Mouse (Mus musculus) MEL (cell line): ENCODE measurements around the gene Dqx1. TPM values are rescaled to one million over a fixed set of nuclear protein-coding genes. Genes with fewer than 3 reads are reported as not detected.

Experiments
- DNase-seq: peaks from one replicate; pipeline ENCODE4 v3.0.0; 2011; ENCODE audit warnings: low read depth, low spot score
- H3K27ac ChIP-seq: 2 replicates; pipeline ENCODE4 v1.5.1; 2012; ENCODE audit warnings: low read depth, mild to moderate bottlenecking, control low read depth, low read length, moderate library complexity; ENCODE audit not compliant: control insufficient read depth
- H3K27me3 ChIP-seq, 2 experiments: fragments of 150-350 bp in 1 of 2; sonication (generic) in 1 of 2; 2 replicates each; pipeline ENCODE4 v1.6.1; 2012; ENCODE audit warnings: low read length in 2 of 2, mild to moderate bottlenecking in 2 of 2, improper control_type of control experiment in 1 of 2, moderate library complexity in 1 of 2; ENCODE audit not compliant: insufficient read depth in 2 of 2, control insufficient read depth in 1 of 2
- H3K36me3 ChIP-seq, 2 experiments: 2 replicates each; pipeline ENCODE4 v1.6.1; 2012 to 2014; ENCODE audit warnings: low read length in 2 of 2, improper control_type of control experiment in 1 of 2, inconsistent platforms in 1 of 2, mild to moderate bottlenecking in 1 of 2; ENCODE audit not compliant: insufficient read depth in 2 of 2, control insufficient read depth in 1 of 2
- H3K4me1 ChIP-seq, 2 experiments: fragments of 150-350 bp in 1 of 2; sonication (generic) in 1 of 2; 2 replicates each; pipeline ENCODE4 v1.6.1; 2012; ENCODE audit warnings: low read length in 2 of 2, improper control_type of control experiment in 1 of 2, mild to moderate bottlenecking in 1 of 2; ENCODE audit not compliant: insufficient read depth in 2 of 2, control insufficient read depth in 1 of 2
- H3K4me3 ChIP-seq, 2 experiments: fragments of 150-350 bp in 1 of 2; sonication (generic) in 1 of 2; 2 replicates each; pipeline ENCODE4 v1.5.1; 2012; ENCODE audit warnings: low read depth in 2 of 2, low read length in 2 of 2, mild to moderate bottlenecking in 2 of 2, moderate library complexity in 2 of 2, control low read depth in 1 of 2, improper control_type of control experiment in 1 of 2; ENCODE audit not compliant: control insufficient read depth in 1 of 2, insufficient read depth in 1 of 2
- H3K79me2 ChIP-seq: 2 replicates; pipeline ENCODE4 v1.6.1; 2012; ENCODE audit warnings: mild to moderate bottlenecking, low read length, moderate library complexity; ENCODE audit not compliant: control insufficient read depth, poor library complexity, insufficient read depth
- H3K9ac ChIP-seq: 2 replicates; pipeline ENCODE4 v1.6.1; 2012; ENCODE audit warnings: low read depth, mild to moderate bottlenecking, control low read depth, low read length, moderate library complexity; ENCODE audit not compliant: control insufficient read depth, poor library complexity, severe bottlenecking
- H3K9me3 ChIP-seq: fragments of 150-350 bp; sonication (generic); replicated peaks from 2 replicates; pipeline ENCODE4 v1.6.1; 2012; ENCODE audit warnings: mild to moderate bottlenecking, low read length, improper control_type of control experiment, moderate library complexity; ENCODE audit not compliant: insufficient read depth
- CHD1 ChIP-seq: IDR thresholded peaks from 2 replicates; pipeline ENCODE4 v1.6.1; 2012; ENCODE audit warnings: low read depth, mild to moderate bottlenecking, inconsistent platforms, low read length, improper control_type of control experiment
- CHD2 ChIP-seq: IDR thresholded peaks from 2 replicates; pipeline ENCODE4 v1.6.1; 2011; ENCODE audit warnings: low read length, improper control_type of control experiment
- CTCF ChIP-seq, 3 experiments: IDR thresholded peaks in 2 of 3; conservative IDR thresholded peaks in 1 of 3; 2 replicates each; pipeline ENCODE4 v1.5.1; 2011 to 2012; ENCODE audit warnings: low read length in 3 of 3, low read depth in 2 of 3, mild to moderate bottlenecking in 2 of 3, improper control_type of control experiment in 1 of 3, inconsistent platforms in 1 of 3, mixed read lengths in 1 of 3, moderate library complexity in 1 of 3; ENCODE audit not compliant: control insufficient read depth in 1 of 3, insufficient read depth in 1 of 3, poor library complexity in 1 of 3, severe bottlenecking in 1 of 3
- E2F4 ChIP-seq: IDR thresholded peaks from 2 replicates; pipeline ENCODE4 v1.6.1; 2011; ENCODE audit warnings: low read depth, low read length, improper control_type of control experiment, borderline replicate concordance
- ELF1 ChIP-seq: IDR thresholded peaks from 2 replicates; pipeline ENCODE4 v1.6.1; 2014; ENCODE audit warnings: low read depth, mild to moderate bottlenecking, inconsistent platforms, low read length, improper control_type of control experiment, moderate library complexity
- EP300 ChIP-seq, 2 experiments: IDR thresholded peaks; 2 replicates each; pipeline ENCODE4 v1.6.1; 2011; ENCODE audit warnings: improper control_type of control experiment in 2 of 2, low read length in 2 of 2, low read depth in 1 of 2, mild to moderate bottlenecking in 1 of 2
- ETS1 ChIP-seq: IDR thresholded peaks from 2 replicates; pipeline ENCODE4 v1.6.1; 2012; ENCODE audit warnings: low read depth, mild to moderate bottlenecking, inconsistent platforms, low read length, improper control_type of control experiment, moderate library complexity
- GABPA ChIP-seq: IDR thresholded peaks from 2 replicates; pipeline ENCODE4 v1.6.1; 2012; ENCODE audit warnings: low read depth, mild to moderate bottlenecking, inconsistent platforms, low read length, improper control_type of control experiment, moderate library complexity
- GATA1 ChIP-seq: IDR thresholded peaks from 2 replicates; pipeline ENCODE4 v1.6.1; 2011; ENCODE audit warnings: low read depth, low read length, improper control_type of control experiment
- HCFC1 ChIP-seq: IDR thresholded peaks from 2 replicates; pipeline ENCODE4 v1.6.1; 2012; ENCODE audit warnings: low read depth, mild to moderate bottlenecking, inconsistent platforms, low read length, improper control_type of control experiment, moderate library complexity
- JUND ChIP-seq: IDR thresholded peaks from 2 replicates; pipeline ENCODE4 v1.6.1; 2011; ENCODE audit warnings: low read depth, mild to moderate bottlenecking, improper control_type of control experiment, low read length
- MAFK ChIP-seq: IDR thresholded peaks from 2 replicates; pipeline ENCODE4 v1.6.1; 2011; ENCODE audit warnings: low read depth, mild to moderate bottlenecking, low read length, improper control_type of control experiment, borderline replicate concordance
- MAX ChIP-seq: IDR thresholded peaks from 2 replicates; pipeline ENCODE4 v1.6.1; 2011; ENCODE audit warnings: low read length, improper control_type of control experiment
- MEF2A ChIP-seq: IDR thresholded peaks from 2 replicates; pipeline ENCODE4 v1.6.1; 2014; ENCODE audit warnings: low read depth, mild to moderate bottlenecking, inconsistent platforms, low read length, improper control_type of control experiment; ENCODE audit not compliant: poor library complexity, insufficient replicate concordance, severe bottlenecking; ENCODE audit errors: extremely low read depth
- MXI1 ChIP-seq: IDR thresholded peaks from 2 replicates; pipeline ENCODE4 v1.6.1; 2011; ENCODE audit warnings: mild to moderate bottlenecking, low read depth, low read length, improper control_type of control experiment
- MYB ChIP-seq: IDR thresholded peaks from 2 replicates; pipeline ENCODE4 v1.6.1; 2011; ENCODE audit warnings: mild to moderate bottlenecking, low read depth, low read length, improper control_type of control experiment
- MYC ChIP-seq: IDR thresholded peaks from 2 replicates; pipeline ENCODE4 v1.6.1; 2011; ENCODE audit warnings: low read depth, mild to moderate bottlenecking, low read length, improper control_type of control experiment, moderate library complexity
- NELFE ChIP-seq: IDR thresholded peaks from 2 replicates; pipeline ENCODE4 v1.6.1; 2011; ENCODE audit warnings: low read depth, low read length, improper control_type of control experiment
- NRF1 ChIP-seq: IDR thresholded peaks from 2 replicates; pipeline ENCODE4 v1.6.1; 2014; ENCODE audit warnings: low read depth, mild to moderate bottlenecking, inconsistent platforms, low read length, improper control_type of control experiment, moderate library complexity; ENCODE audit not compliant: poor library complexity, insufficient read depth, severe bottlenecking
- POLR2A ChIP-seq, 2 experiments: IDR thresholded peaks; 2 replicates each; pipeline ENCODE4 v1.6.1; 2011 to 2012; ENCODE audit warnings: low read length in 2 of 2, mild to moderate bottlenecking in 2 of 2, control low read depth in 1 of 2, improper control_type of control experiment in 1 of 2, low read depth in 1 of 2, moderate library complexity in 1 of 2; ENCODE audit not compliant: control insufficient read depth in 1 of 2, insufficient read depth in 1 of 2, poor library complexity in 1 of 2
- POLR2AphosphoS2 ChIP-seq: IDR thresholded peaks from 2 replicates; pipeline ENCODE4 v1.6.1; 2011; ENCODE audit warnings: low read length, improper control_type of control experiment
- POLR2AphosphoS5 ChIP-seq: IDR thresholded peaks from 2 replicates; pipeline ENCODE4 v1.6.1; 2012; ENCODE audit warnings: low read depth, borderline replicate concordance, mild to moderate bottlenecking, inconsistent platforms, low read length, moderate library complexity, mixed read lengths
- RAD21 ChIP-seq: IDR thresholded peaks from 2 replicates; pipeline ENCODE4 v1.6.1; 2011; ENCODE audit warnings: mild to moderate bottlenecking, low read depth, low read length, improper control_type of control experiment
- RCOR1 ChIP-seq: IDR thresholded peaks from 2 replicates; pipeline ENCODE4 v1.6.1; 2012; ENCODE audit warnings: low read depth, mild to moderate bottlenecking, inconsistent platforms, low read length, improper control_type of control experiment
- SIN3A ChIP-seq: IDR thresholded peaks from 2 replicates; pipeline ENCODE4 v1.6.1; 2012; ENCODE audit warnings: low read length, improper control_type of control experiment, inconsistent platforms
- SMC3 ChIP-seq: IDR thresholded peaks from 2 replicates; pipeline ENCODE4 v1.6.1; 2011; ENCODE audit warnings: low read depth, low read length, improper control_type of control experiment
- TAL1 ChIP-seq: IDR thresholded peaks from 2 replicates; pipeline ENCODE4 v1.6.1; 2012; ENCODE audit warnings: mild to moderate bottlenecking, inconsistent platforms, low read length, moderate library complexity, mixed read lengths
- TBP ChIP-seq: IDR thresholded peaks from 2 replicates; pipeline ENCODE4 v1.8.0; 2011; ENCODE audit warnings: low read depth, low read length, improper control_type of control experiment
- TCF12 ChIP-seq: IDR thresholded peaks from 2 replicates; pipeline ENCODE4 v1.6.1; 2014; ENCODE audit warnings: low read depth, mild to moderate bottlenecking, inconsistent platforms, low read length, improper control_type of control experiment, moderate library complexity
- USF1 ChIP-seq: IDR thresholded peaks from 2 replicates; pipeline ENCODE4 v1.6.1; 2014; ENCODE audit warnings: low read depth, mild to moderate bottlenecking, inconsistent platforms, low read length, improper control_type of control experiment, moderate library complexity
- USF2 ChIP-seq, 2 experiments: IDR thresholded peaks; 2 replicates each; pipeline ENCODE4 v1.6.1; 2011 to 2012; ENCODE audit warnings: improper control_type of control experiment in 2 of 2, low read length in 2 of 2, borderline replicate concordance in 1 of 2, inconsistent platforms in 1 of 2, low read depth in 1 of 2, mild to moderate bottlenecking in 1 of 2; ENCODE audit not compliant: insufficient read depth in 1 of 2
- ZC3H11A ChIP-seq: IDR thresholded peaks from 2 replicates; pipeline ENCODE4 v1.6.1; 2012; ENCODE audit warnings: low read depth, mild to moderate bottlenecking, inconsistent platforms, low read length, improper control_type of control experiment
- ZKSCAN1 ChIP-seq: IDR thresholded peaks from 2 replicates; pipeline ENCODE4 v1.6.1; 2012; ENCODE audit warnings: low read depth, mild to moderate bottlenecking, inconsistent platforms, low read length, improper control_type of control experiment, moderate library complexity
- ZMIZ1 ChIP-seq: IDR thresholded peaks from 2 replicates; pipeline ENCODE4 v1.6.1; 2012; ENCODE audit warnings: low read depth, mild to moderate bottlenecking, inconsistent platforms, low read length, improper control_type of control experiment, moderate library complexity
- polyA plus RNA-seq, 2 experiments: library from polyadenylated mRNA; stranded (reverse) in 1 of 2; unstranded in 1 of 2; fragments of >175 nt in 1 of 2; fragments of >200 nt in 1 of 2; gene quantifications; 2 replicates each; pipeline versions ENCODE4 v1.2.1 to v1.2.4; 2012; ENCODE audit warnings: low replicate concordance in 2 of 2, low read depth in 1 of 2; ENCODE audit not compliant: insufficient read length in 2 of 2, insufficient read depth in 1 of 2, missing spikeins in 1 of 2
- total RNA-seq: library from RNA; depleted of rRNA; stranded (reverse); fragments of 300-350 nt; gene quantifications from 2 replicates; pipeline ENCODE4 v1.2.3, GENCODE M21; 2012

Gene Dqx1
- total and polyA plus RNA-seq, 3 experiments: 1.3 to 3.4 TPM; not detected in 1

DNA sequence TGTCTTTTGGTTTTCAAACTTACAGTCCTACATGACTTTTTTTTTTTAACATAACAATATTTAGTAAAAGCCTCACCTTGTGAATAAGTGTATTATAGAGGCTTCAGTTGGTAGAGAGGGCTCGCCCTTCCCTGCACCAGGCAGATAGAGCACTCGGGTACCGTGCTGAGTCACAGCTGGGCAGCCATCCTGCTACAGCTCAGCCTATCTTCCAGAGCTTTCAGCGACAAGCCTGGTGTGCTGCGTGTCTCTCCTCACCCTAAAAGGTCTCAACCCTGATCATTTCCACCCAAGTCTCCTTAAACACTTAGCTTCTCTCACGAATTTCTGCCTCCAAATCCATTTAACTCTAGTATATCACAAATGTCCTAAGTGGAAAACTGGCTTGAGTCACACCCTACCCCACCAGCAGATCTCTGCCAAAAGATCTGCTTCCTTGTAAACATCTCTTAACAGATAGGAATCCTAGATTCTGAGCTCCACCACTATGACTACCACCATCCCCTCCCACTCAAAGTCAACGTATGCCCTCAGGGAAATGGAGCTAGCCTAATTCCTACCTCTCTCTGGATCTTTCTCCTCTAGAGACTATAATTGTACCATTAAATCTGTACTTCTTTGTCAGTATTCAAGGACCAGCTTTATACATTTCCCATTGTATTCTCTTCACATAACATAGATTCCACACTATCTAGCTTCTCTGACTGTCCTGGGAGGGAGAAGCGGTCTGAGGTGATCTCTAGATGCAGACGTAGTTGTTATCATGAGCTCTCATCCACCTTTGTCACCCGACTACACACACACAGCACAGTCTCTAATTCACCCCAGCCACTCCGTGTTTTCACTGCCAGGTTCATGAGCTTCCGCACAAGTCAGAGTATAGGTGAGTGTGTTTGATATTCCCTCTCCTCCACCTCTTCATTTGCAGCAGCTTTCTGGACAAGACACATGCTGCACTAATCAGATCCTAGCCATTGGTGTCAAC is 42.9 kb upstream of the Dqx1 start:
- Histone ChIP-seq H3K4me3 (peak overlapping the region; percentile 33 to 54), H3K4me1 (peaks cover 36 to 46% of the 10 kb centered on the region in 2 experiments), H3K27me3 (no peaks in the 10 kb centered on the region), H3K9me3 (no peaks in the 10 kb centered on the region), H3K27ac (peak overlapping the region; percentile 99), H3K36me3 (peaks cover 0 to 44% of the 10 kb centered on the region in 2 experiments; a peak in 2 of 4 replicates), H3K79me2 (peaks cover 3% of the 10 kb centered on the region), H3K9ac (peak overlapping the region; percentile 73)
- DNase-seq: peak; percentile 88
- TF ChIP-seq RAD21: no peak
- TF ChIP-seq GABPA: peak; percentile 88
- no peak for TF ChIP-seq HCFC1
- TF ChIP-seq GATA1: peak; percentile 68
- TF ChIP-seq MAX: no peak; the same call in 1 of the 2 replicates
- peak; percentile 78 for TF ChIP-seq TCF12
- TF ChIP-seq NELFE: peak; percentile 62
- TF ChIP-seq USF2 (IDR thresholded peaks at IDR 0.05; ENCODE audit: borderline replicate concordance in 1 of 2, insufficient read depth in 1 of 2, low read depth in 1 of 2, low read length in 2 of 2): no peak
- TF ChIP-seq ZKSCAN1: no peak
- peak in 1 of 2 experiments; percentile 60; a peak in 2 of 4 replicates for TF ChIP-seq POLR2A (IDR thresholded peaks at IDR 0.05; ENCODE audit: control insufficient read depth in 1 of 2, insufficient read depth in 1 of 2, low read depth in 1 of 2, low read length in 2 of 2, poor library complexity in 1 of 2)
- no peak for TF ChIP-seq SMC3
- TF ChIP-seq NRF1: peak; percentile 17; the same call in 1 of the 2 replicates
- no peak for TF ChIP-seq ZC3H11A
- no peak for TF ChIP-seq CHD1
- no peak for TF ChIP-seq POLR2AphosphoS2
- no peak for TF ChIP-seq CTCF (IDR thresholded peaks at IDR 0.05 in 2 of 3, conservative IDR thresholded peaks at IDR 0.05 in 1 of 3; ENCODE audit: control insufficient read depth in 1 of 3, insufficient read depth in 1 of 3, low read depth in 2 of 3, low read length in 3 of 3, poor library complexity in 1 of 3, severe bottlenecking in 1 of 3)
- peak; percentile 59; the same call in 1 of the 2 replicates for TF ChIP-seq MAFK
- TF ChIP-seq MEF2A: no peak
- TF ChIP-seq MXI1: peak; percentile 41
- no peak for TF ChIP-seq CHD2
- TF ChIP-seq MYC: 0 out of 2 replicates have a peak, but pooled peaks have one; percentile 32
- TF ChIP-seq USF1: no peak; the same call in 1 of the 2 replicates
- peak; percentile 68 for TF ChIP-seq ETS1
- TF ChIP-seq SIN3A: peak; percentile 73
- TF ChIP-seq JUND: peak; percentile 71; the same call in 1 of the 2 replicates
- 0 out of 2 replicates have a peak, but pooled peaks have one; percentile 47 for TF ChIP-seq ZMIZ1
- TF ChIP-seq E2F4: 0 out of 2 replicates have a peak, but pooled peaks have one; percentile 2
- 0 out of 2 replicates have a peak, but pooled peaks have one; percentile 2 for TF ChIP-seq ELF1
- no peak for TF ChIP-seq RCOR1
- peak; percentile 82 for TF ChIP-seq TAL1
- TF ChIP-seq MYB: peak; percentile 81
- peak; percentile 89 to 93 for TF ChIP-seq EP300 (IDR thresholded peaks at IDR 0.05; ENCODE audit: low read depth in 1 of 2, low read length in 2 of 2)
- peak; percentile 76 for TF ChIP-seq TBP
- TF ChIP-seq POLR2AphosphoS5: no peak
